Mouse (Mus musculus): ENCODE results near the gene Szrd1.
A peak's percentile ranks its signal among the peaks of the same experiment; 100 is the strongest.

The Szrd1 gene

GRCm38 (mm10) chr4:141066709-141067515 is 72.7 kb downstream of the Szrd1 start:
- DNase-seq (ENCODE audit: low spot score) = no peak

GRCm38 (mm10) chr4:141065123-141065522 is 74.5 kb downstream of the Szrd1 start:
- DNase-seq (ENCODE audit: low spot score) = peak; percentile 75

GRCm38 (mm10) chr4:141064104-141064659 is 75.4 kb downstream of the Szrd1 start:
- DNase-seq (ENCODE audit: low spot score) = no peak
